Mouse (Mus musculus) embryonic facial prominence, embryonic 12.5 days (tissue): ENCODE measurements around the gene Blmh. TPM values are rescaled to one million over a fixed set of nuclear protein-coding genes. Genes with fewer than 3 reads are reported as not detected.

ENCODE experiments used
- ATAC-seq: fragments of 200-750 bp; cut with Nextera tagmentation; 2 replicates; pipeline ENCODE4 v1.8.0; 2017; ENCODE audit not compliant: insufficient number of reproducible peaks, insufficient read depth, low FRiP score, low TSS enrichment
- H3K27ac ChIP-seq: fragments of 300-500 bp; sonication (generic); 2 replicates; pipeline ENCODE4 v1.5.1; 2016; ENCODE audit warnings: mild to moderate bottlenecking
- H3K27me3 ChIP-seq: fragments of 300-500 bp; sonication (generic); 2 replicates; pipeline ENCODE4 v1.6.1; 2016; ENCODE audit warnings: mild to moderate bottlenecking, moderate library complexity
- H3K36me3 ChIP-seq: fragments of 300-500 bp; sonication (generic); 2 replicates; pipeline ENCODE4 v1.6.1; 2016; ENCODE audit warnings: mild to moderate bottlenecking
- H3K4me1 ChIP-seq: fragments of 300-500 bp; sonication (generic); 2 replicates; pipeline ENCODE4 v1.6.1; 2016
- H3K4me2 ChIP-seq: fragments of 300-500 bp; sonication (generic); replicated peaks from 2 replicates; pipeline ENCODE4 v1.6.1; 2016; ENCODE audit warnings: mild to moderate bottlenecking, moderate library complexity
- H3K4me3 ChIP-seq: fragments of 300-500 bp; sonication (generic); 2 replicates; pipeline ENCODE4 v1.5.1; 2016; ENCODE audit warnings: mild to moderate bottlenecking
- H3K9ac ChIP-seq: fragments of 300-500 bp; sonication (generic); 2 replicates; pipeline ENCODE4 v1.6.1; 2016; ENCODE audit warnings: mild to moderate bottlenecking, moderate library complexity
- H3K9me3 ChIP-seq: fragments of 300-500 bp; sonication (generic); 2 replicates; pipeline ENCODE4 v1.6.1; 2016; ENCODE audit warnings: mild to moderate bottlenecking, moderate library complexity
- WGBS: fragments of 180-500 bp; shearing (Covaris S2); methylation state at CpG from one replicate; pipeline ENCODE4 v1.1.7; 2016; 5-methylcytosine and 5-hydroxymethylcytosine counted together
- polyA plus RNA-seq: library from polyadenylated mRNA; unstranded; fragments of >200 nt; fragmentation: Nextera tagmentation; extraction: Ambion mirVana; gene quantifications from 2 replicates; pipeline ENCODE4 v1.2.1, GENCODE M21; 2016

Gene Blmh
- polyA plus RNA-seq, 1 experiment from 2014 or later: 195 TPM

DNA sequence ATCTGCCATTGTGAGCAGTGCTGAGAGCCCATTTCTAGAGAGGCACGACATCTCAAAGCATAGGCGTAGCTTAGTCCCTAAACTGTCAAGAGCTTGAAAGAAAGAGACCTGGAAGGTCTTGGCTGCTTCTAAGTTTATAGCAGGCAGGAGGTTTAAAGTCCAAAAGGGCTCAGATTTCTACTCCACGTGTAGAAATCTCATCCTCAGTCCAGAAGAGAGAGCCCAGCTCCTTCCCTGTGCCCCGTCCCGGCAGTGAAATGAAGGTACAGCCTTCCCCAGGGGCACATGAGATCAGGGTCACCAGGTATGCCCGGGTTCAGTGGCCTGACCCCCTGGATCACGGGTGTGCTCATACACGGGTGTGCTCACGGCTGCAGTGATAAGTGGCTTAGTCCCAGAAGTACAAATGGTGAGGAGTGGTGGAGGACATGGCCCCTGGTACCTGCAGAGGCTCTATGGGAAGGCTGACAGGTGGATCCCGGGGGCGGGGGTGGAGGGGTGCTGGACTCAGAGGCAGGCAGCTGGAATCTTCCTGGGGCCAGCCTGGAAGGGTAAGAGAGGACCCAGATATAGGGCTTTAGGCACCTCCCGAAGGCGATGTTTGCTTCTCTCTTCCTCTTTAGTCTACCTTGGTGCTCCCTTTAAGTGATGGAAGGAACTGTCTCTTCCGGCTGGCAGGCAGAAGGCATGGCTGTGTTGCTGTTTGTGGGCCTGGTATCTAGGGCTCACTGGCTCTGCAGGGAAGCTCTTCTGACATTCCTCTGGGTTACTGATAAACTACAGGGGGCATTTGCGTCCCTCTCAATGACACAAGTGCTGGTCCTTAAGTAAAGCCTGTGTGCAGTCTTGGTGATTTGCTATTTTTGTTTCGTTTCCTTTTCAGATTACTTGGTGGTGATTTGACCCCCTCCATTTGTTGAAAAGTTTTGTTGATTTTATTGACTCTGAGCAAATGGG is 84.7 kb downstream of the Blmh start:
- no peak overlapping the region for H3K27ac ChIP-seq
- H3K4me2 ChIP-seq: no peak overlapping the region
- H3K36me3 ChIP-seq: no peaks in the 10 kb centered on the region
- no peak overlapping the region for H3K4me3 ChIP-seq
- no peaks in the 10 kb centered on the region; the same call in 1 of the 2 replicates for H3K4me1 ChIP-seq
- 73% methylated on average over 16 of the region's 16 CpGs for WGBS
- H3K27me3 ChIP-seq: no peaks in the 10 kb centered on the region
- ATAC-seq: no peak
- H3K9me3 ChIP-seq: no peaks in the 10 kb centered on the region
- H3K9ac ChIP-seq: no peak overlapping the region

DNA sequence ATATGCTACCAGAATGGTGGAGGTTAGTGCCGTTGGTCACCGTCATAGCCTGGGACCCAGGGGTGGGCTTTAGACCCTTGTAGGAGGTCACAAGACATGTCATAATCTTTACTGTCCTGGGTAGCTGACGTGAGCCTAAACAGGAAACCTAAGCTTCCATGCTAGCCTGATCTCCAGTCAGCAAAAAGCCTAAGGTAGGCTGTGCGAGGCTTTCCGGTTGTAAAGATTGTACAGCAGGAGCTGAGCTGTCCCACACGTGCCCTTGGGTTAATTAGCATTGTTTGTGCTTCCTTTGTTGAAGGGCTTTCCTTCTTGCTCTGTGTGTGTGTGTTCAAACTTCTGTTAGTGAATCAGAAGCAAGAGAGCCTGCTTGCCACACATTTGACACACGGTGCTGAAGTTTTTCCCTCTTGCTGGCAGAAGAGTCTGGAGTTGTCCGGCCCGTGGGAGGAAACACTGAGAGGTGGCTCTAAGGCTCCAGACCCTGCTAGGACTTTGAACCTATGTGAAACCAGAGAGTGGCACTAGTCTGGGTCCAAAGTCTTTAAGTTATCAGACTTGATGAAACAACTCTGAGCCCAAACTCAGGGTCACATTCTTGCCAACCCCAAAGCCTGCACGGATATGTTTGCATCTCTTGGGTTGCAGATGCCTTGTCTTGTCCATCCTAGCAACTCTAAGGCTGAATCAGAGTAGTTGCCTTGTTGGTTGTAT is 86.3 kb downstream of the Blmh start:
- Histone ChIP-seq H3K27me3 (no peaks in the 10 kb centered on the region), H3K9ac (no peak overlapping the region), H3K27ac (no peak overlapping the region), H3K4me2 (no peak overlapping the region), H3K36me3 (no peaks in the 10 kb centered on the region), H3K4me1 (no peaks in the 10 kb centered on the region), H3K4me3 (no peak overlapping the region), H3K9me3 (no peaks in the 10 kb centered on the region)
- 81% methylated on average over 10 of the region's 10 CpGs for WGBS
- no peak for ATAC-seq

DNA sequence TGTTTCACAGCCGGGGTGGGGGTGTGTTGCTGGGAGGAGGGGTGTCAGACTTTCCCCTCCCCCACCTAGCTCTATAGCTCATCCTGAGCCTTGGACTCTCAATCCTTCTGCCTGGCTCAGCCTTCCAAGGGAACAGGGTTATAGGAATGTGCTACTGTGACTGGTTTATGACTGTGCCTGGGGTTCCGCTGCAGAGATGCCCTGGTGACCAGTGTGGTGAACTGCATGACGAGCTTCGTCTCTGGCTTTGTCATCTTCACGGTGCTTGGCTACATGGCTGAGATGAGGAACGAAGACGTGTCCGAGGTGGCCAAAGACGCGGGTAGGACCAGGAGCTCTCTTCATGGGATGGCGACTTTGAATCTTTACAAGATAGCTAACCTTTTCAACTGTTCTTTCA is 93.4 kb downstream of the Blmh start:
- no peak overlapping the region for H3K9ac ChIP-seq
- H3K4me2 ChIP-seq: no peak overlapping the region
- no peak overlapping the region for H3K4me3 ChIP-seq
- ATAC-seq: no peak
- no peaks in the 10 kb centered on the region for H3K4me1 ChIP-seq
- no peak overlapping the region for H3K27ac ChIP-seq
- no peaks in the 10 kb centered on the region for H3K36me3 ChIP-seq
- H3K27me3 ChIP-seq: no peaks in the 10 kb centered on the region
- 84% methylated on average over 11 of the region's 11 CpGs for WGBS
- H3K9me3 ChIP-seq: no peaks in the 10 kb centered on the region

DNA sequence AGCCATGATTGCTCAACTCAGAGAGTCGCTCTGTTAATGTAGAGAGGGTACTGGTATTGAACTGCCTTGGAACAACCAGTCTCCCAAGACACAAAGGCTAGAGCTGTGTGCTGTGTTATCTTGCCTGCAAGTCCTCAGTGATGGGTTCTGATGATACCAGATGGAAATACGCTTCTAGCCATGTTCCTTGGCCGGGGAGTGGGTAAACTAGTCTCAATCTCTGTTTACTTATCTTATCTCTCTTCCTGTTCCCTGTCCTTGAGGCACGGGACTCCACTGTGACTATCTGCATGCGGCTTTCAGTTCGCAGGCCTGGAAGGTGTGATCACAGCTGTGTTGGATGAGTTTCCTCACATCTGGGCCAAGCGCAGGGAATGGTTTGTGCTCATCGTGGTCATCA is 94.9 kb downstream of the Blmh start:
- Histone ChIP-seq H3K9me3 (no peaks in the 10 kb centered on the region), H3K36me3 (no peaks in the 10 kb centered on the region), H3K9ac (no peak overlapping the region), H3K4me3 (no peak overlapping the region), H3K27ac (no peak overlapping the region), H3K4me2 (no peak overlapping the region), H3K27me3 (no peaks in the 10 kb centered on the region), H3K4me1 (no peaks in the 10 kb centered on the region)
- ATAC-seq: no peak
- WGBS: 74% methylated on average over 8 of the region's 8 CpGs

DNA sequence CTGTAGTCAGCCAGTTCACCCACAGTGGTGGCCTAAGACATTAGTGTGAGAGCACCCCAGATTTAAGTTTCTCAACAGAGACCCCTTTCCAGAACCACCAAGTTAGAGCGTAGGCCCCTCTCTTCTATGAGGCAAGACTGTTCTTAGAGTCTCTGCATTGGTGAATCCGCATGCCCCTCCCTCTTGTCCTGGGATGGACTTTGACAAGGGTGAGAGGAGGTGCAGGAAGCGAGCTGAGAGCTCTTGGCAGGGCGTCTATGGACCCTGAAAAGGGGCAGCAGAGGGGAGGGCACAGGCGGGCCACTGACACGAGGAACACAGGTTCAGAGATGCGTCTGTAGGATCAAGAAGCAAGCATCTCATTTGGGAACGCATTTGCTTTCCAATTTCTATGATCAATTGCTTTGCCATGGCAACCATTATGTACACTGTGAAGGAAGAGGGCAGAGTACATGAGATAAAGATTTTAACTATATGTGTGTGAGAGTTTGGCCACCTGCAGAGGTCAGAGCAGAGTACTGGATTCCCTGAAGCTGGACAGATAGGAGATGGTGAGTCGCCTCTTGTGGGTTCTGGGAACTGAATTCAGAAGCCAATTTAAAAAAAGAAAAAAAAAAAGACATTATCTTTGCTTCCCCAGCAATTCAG is 97.3 kb downstream of the Blmh start:
- Histone ChIP-seq H3K36me3 (no peaks in the 10 kb centered on the region), H3K4me2 (no peak overlapping the region), H3K27me3 (no peaks in the 10 kb centered on the region), H3K9me3 (no peaks in the 10 kb centered on the region), H3K9ac (no peak overlapping the region), H3K4me3 (no peak overlapping the region), H3K27ac (no peak overlapping the region), H3K4me1 (no peaks in the 10 kb centered on the region)
- WGBS: 72% methylated on average over 9 of the region's 9 CpGs
- ATAC-seq: no peak

DNA sequence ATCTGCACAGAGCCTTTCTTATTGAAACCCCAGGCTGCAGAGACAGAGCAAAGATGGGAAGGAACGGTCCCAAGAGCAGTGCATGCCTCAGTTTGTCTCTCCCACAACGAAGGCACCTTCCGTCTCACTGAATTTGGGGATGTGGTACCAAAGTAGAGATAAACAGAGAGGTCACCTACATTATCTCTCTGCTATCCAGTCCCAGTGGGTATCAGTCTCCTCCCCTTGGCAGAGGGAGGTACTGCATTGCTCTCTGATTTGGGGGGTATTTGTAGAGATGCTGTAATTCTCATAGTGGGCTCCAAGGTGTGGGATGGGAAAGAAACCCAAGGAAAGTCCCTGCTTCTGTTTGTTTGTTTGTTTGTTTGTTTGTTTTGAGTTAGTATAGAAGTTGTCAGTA is 102.0 kb downstream of the Blmh start:
- Histone ChIP-seq H3K36me3 (no peaks in the 10 kb centered on the region), H3K9me3 (no peaks in the 10 kb centered on the region), H3K27me3 (no peaks in the 10 kb centered on the region), H3K9ac (no peak overlapping the region), H3K4me2 (no peak overlapping the region), H3K4me3 (no peak overlapping the region), H3K27ac (no peak overlapping the region), H3K4me1 (no peaks in the 10 kb centered on the region)
- WGBS: 77% methylated on average over 3 of the region's 3 CpGs
- ATAC-seq: no peak

DNA sequence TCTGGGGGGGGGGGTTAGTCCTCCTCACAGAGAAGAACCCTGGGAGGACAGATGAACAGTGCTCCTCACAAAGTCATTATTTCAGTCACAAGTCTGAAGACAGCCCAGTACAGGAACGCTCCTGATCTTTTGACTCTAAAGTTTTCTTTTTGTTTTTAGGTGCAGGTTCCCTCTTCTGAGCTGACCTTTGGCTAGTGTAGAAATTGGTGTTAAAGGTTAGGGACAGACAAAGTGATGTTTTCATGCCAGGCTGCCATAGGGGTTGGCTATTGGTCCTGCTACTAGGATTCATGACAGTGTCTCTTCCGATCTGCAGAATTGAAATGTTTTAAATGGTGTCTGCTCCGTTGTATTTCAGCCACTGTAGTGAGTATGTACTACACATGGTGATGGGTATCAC is 103.5 kb downstream of the Blmh start:
- Histone ChIP-seq H3K4me3 (no peak overlapping the region), H3K27me3 (no peaks in the 10 kb centered on the region), H3K4me1 (no peaks in the 10 kb centered on the region), H3K4me2 (no peak overlapping the region), H3K36me3 (no peaks in the 10 kb centered on the region), H3K9me3 (no peaks in the 10 kb centered on the region), H3K27ac (no peak overlapping the region), H3K9ac (no peak overlapping the region)
- no peak for ATAC-seq
- 89% methylated on average over 3 of the region's 3 CpGs for WGBS

DNA sequence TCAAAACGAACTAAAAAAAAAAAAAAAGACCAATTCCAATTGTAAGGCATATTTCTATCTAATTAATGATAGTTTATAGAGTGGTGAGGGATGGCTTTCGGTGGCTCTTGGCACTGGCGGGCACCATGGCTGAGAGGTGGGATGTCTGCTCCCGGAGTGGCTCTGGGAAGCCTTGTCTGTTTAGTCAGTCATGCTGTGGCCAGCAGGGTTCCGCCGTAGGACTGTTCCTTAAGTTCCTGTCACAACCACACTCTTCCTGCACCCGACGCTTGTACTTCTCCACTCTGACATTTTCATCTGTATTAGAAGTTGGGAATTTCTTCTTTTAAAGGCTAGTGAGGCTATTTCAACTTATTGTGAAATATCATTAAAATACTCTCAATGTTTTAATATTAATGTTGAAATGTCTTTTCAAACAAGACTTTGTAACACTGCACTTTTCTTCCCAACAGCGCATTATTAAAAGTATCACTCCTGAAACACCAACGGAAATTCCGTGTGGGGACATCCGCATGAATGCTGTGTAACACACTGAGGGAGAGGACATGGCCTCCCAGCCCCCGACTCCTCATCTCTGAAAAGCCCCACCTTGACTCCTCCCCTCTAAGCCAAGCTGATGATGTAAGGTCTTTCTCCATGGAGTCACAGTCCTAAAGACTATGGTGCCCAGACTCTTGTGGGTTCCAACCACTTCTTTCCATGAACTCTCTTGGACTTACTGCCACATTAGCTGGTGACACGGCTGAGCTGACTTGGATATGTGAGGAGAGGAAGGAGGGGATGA is 106.7 kb downstream of the Blmh start:
- Histone ChIP-seq H3K4me3 (no peak overlapping the region), H3K27me3 (no peaks in the 10 kb centered on the region), H3K27ac (no peak overlapping the region), H3K4me1 (no peaks in the 10 kb centered on the region), H3K36me3 (no peaks in the 10 kb centered on the region), H3K4me2 (no peak overlapping the region), H3K9me3 (no peaks in the 10 kb centered on the region), H3K9ac (no peak overlapping the region)
- no peak for ATAC-seq
- WGBS: 75% methylated on average over 14 of the region's 14 CpGs

Other genes with a start within 250 kb of the Blmh start
- gene Trarg1, start 245.0 kb upstream of the Blmh start, polyA plus RNA-seq: 0.38 and 0.61 TPM in 2 replicates
- 24.3 and 26.8 TPM in 2 replicates for gene Gosr1, start 161.2 kb upstream of the Blmh start, polyA plus RNA-seq
- 15.0 and 15.2 TPM in 2 replicates for gene Cpd, start 77.8 kb upstream of the Blmh start, polyA plus RNA-seq
- not detected in 2 replicates for gene Tmigd1, start 22.6 kb upstream of the Blmh start, polyA plus RNA-seq
- 0.75 and 0.87 TPM in 2 replicates for gene Slc6a4, start 73.8 kb downstream of the Blmh start, polyA plus RNA-seq
- 70.4 and 72.2 TPM in 2 replicates for gene Nsrp1, start 153.6 kb downstream of the Blmh start, polyA plus RNA-seq